Mouse (Mus musculus) liver, postnatal 0 days (tissue): ENCODE measurements around the gene Tmem92.

ENCODE experiments used
- CTCF ChIP-seq: sonication (generic); IDR thresholded peaks from 2 replicates; pipeline ENCODE4 v1.5.1; 2016; ENCODE audit warnings: antibody characterized with exemption, low read depth
- EP300 ChIP-seq: IDR thresholded peaks from 2 replicates; pipeline ENCODE4 v1.6.1; 2016; ENCODE audit warnings: antibody characterized with exemption, low read depth, mild to moderate bottlenecking

DNA sequence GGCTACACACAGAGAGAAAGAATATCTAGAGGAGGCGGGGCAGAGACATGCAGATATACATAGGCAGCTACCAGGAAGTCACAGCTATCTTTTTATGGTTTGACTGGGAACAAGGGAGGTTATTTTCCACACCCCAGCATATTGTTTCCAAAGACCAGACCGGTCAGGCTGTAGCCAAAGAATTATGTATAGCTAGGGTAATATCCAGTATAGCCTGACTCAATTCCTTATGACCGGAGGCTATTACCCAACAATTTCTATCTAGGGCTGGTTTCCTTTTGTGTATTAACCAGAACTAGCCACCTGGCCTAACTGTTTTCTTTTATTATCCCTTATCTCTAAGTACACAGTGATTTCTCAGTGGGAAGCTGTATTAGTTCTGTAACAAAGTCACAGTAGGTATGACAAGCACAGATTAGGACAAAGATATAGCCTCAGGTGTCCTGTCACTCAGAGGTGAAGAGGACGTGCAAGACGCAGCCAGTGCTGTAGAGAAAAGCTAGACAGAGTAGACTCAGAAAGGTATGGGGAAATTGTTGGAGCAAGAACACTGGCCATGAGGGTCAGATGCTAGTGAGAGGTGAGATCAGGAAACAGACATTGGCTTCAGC lies 7.5 kb downstream of the Tmem92 start:
- no peak for TF ChIP-seq CTCF
- TF ChIP-seq EP300 = no peak
